Mouse (Mus musculus): ENCODE measurements around the gene Zscan21. TPM values are rescaled to one million over a fixed set of nuclear protein-coding genes. Genes with fewer than 3 reads are reported as not detected.

The Zscan21 gene
- polyA plus RNA-seq, 1 experiment from 2014 or later = 46.2 TPM

- Histone ChIP-seq H3K36me3 (peaks cover 27% of the 10 kb centered on the region), H3K9me3 (no peaks in the 10 kb centered on the region), H3K9ac (peak within 1 kb of the TSS; percentile 71), H3K27me3 (replicated peaks) (no peaks in the 10 kb centered on the region), H3K27ac (peak within 1 kb of the TSS; percentile 96), H3K4me1 (peaks cover 10% of the 10 kb centered on the region), H3K4me2 (peak within 1 kb of the TSS; percentile 87), H3K4me3 (replicated peaks) (peak within 1 kb of the TSS; percentile 73)
- WGBS = under 1% methylated on average over 54 of the region's 54 CpGs
- peak; percentile 91 for ATAC-seq (ENCODE audit: insufficient read depth, low FRiP score, low read depth)
These were observed 55.2 kb downstream of the Zscan21 start, which contains the start of the genes Ap4m1 and Mcm7 for GRCm38 (mm10) chr5:138171695-138172491. Gene Ap4m1 (plus strand): TSS chr5:138172002. Gene Mcm7 (minus strand): TSS chr5:138172422.

- no peak overlapping the region for H3K9ac ChIP-seq
- H3K27me3 ChIP-seq (replicated peaks) = no peaks in the 10 kb centered on the region
- H3K4me3 ChIP-seq (replicated peaks) = peak overlapping the region; percentile 73; the same call in 1 of the 2 replicates
- peaks cover 10% of the 10 kb centered on the region for H3K4me1 ChIP-seq
- peak overlapping the region; percentile 87; the same call in 1 of the 2 replicates for H3K4me2 ChIP-seq
- WGBS = 73% methylated on average over 3 of the region's 3 CpGs
- no peaks in the 10 kb centered on the region for H3K9me3 ChIP-seq
- ATAC-seq (ENCODE audit: insufficient read depth, low FRiP score, low read depth) = no peak
- no peak overlapping the region for H3K27ac ChIP-seq
- peaks cover 27% of the 10 kb centered on the region for H3K36me3 ChIP-seq
These were observed 56.5 kb downstream of the Zscan21 start for GRCm38 (mm10) chr5:138173217-138173616.

MicroRNAs within 50 kb of the gene (microRNA counts, 519-probe panel; counts per million panel counts)
- microRNA mmu-miR-106b (3,399 counts per million, percentile 86 among the panel's probes with 10 or more counts), microRNA mmu-miR-25 (4,110 counts per million, percentile 96 among the panel's probes with 10 or more counts), microRNA mmu-miR-93 (3,346 counts per million, percentile 85 among the panel's probes with 10 or more counts)

Small RNA genes lying within 50 kb of the gene (microRNA-seq; reads per million reads assigned to microRNA genes)
- gene Mir106b (5,824 reads per million, percentile 91 among the genes with 10 or more reads in this experiment), gene Mir25 (556 reads per million, percentile 69 among the genes with 10 or more reads in this experiment), gene Mir93 (10,271 reads per million, percentile 95 among the genes with 10 or more reads in this experiment)

Other genes with a start within 250 kb of the Zscan21 start
- gene Pilrb2, start 245.1 kb upstream of the Zscan21 start, polyA plus RNA-seq (2015; fragmentation: Nextera tagmentation; extraction: Ambion mirVana) = 1.4 and 1.6 TPM in 2 replicates
- 9.3 and 10.4 TPM in 2 replicates for gene Cyp3a13, start 195.3 kb upstream of the Zscan21 start, polyA plus RNA-seq (2015; fragmentation: Nextera tagmentation; extraction: Ambion mirVana)
- 0.62 and 0.94 TPM in 2 replicates for gene Gjc3, start 153.8 kb upstream of the Zscan21 start, polyA plus RNA-seq (2015; fragmentation: Nextera tagmentation; extraction: Ambion mirVana)
- 0.43 and 0.46 TPM in 2 replicates for gene Azgp1, start 135.4 kb upstream of the Zscan21 start, polyA plus RNA-seq (2015; fragmentation: Nextera tagmentation; extraction: Ambion mirVana)
- not detected in 2 replicates for gene Smok3a, start 95.6 kb upstream of the Zscan21 start, polyA plus RNA-seq (2015; fragmentation: Nextera tagmentation; extraction: Ambion mirVana)
- not detected in 2 replicates for gene Smok3b, start 95.5 kb upstream of the Zscan21 start, polyA plus RNA-seq (2015; fragmentation: Nextera tagmentation; extraction: Ambion mirVana)
- gene Smok3c, start 63.7 kb upstream of the Zscan21 start, polyA plus RNA-seq (2015; fragmentation: Nextera tagmentation; extraction: Ambion mirVana) = not detected in 2 replicates
- gene Zkscan1, start 31.8 kb upstream of the Zscan21 start, polyA plus RNA-seq (2015; fragmentation: Nextera tagmentation; extraction: Ambion mirVana) = 13.6 and 14.8 TPM in 2 replicates
- 17.5 and 18.1 TPM in 2 replicates for gene Zfp113, start 38.8 kb downstream of the Zscan21 start, polyA plus RNA-seq (2015; fragmentation: Nextera tagmentation; extraction: Ambion mirVana)
- 270 and 287 TPM in 2 replicates for gene Cops6, start 44.2 kb downstream of the Zscan21 start, polyA plus RNA-seq (2015; fragmentation: Nextera tagmentation; extraction: Ambion mirVana)
- 23.4 and 23.9 TPM in 2 replicates for gene Ap4m1, start 55.1 kb downstream of the Zscan21 start, polyA plus RNA-seq (2015; fragmentation: Nextera tagmentation; extraction: Ambion mirVana)
- gene Mcm7, start 55.5 kb downstream of the Zscan21 start, polyA plus RNA-seq (2015; fragmentation: Nextera tagmentation; extraction: Ambion mirVana) = 150 and 155 TPM in 2 replicates
- gene Taf6, start 70.5 kb downstream of the Zscan21 start, polyA plus RNA-seq (2015; fragmentation: Nextera tagmentation; extraction: Ambion mirVana) = 71.3 and 73.7 TPM in 2 replicates
- 44.4 and 48.0 TPM in 2 replicates for gene Cnpy4, start 70.6 kb downstream of the Zscan21 start, polyA plus RNA-seq (2015; fragmentation: Nextera tagmentation; extraction: Ambion mirVana)
- gene Mblac1, start 77.4 kb downstream of the Zscan21 start, polyA plus RNA-seq (2015; fragmentation: Nextera tagmentation; extraction: Ambion mirVana) = 8.1 and 9.4 TPM in 2 replicates
- not detected in 2 replicates for gene Nxpe5, start 109.0 kb downstream of the Zscan21 start, polyA plus RNA-seq (2015; fragmentation: Nextera tagmentation; extraction: Ambion mirVana)
- 71.9 and 74.1 TPM in 2 replicates for gene Lamtor4, start 138.6 kb downstream of the Zscan21 start, polyA plus RNA-seq (2015; fragmentation: Nextera tagmentation; extraction: Ambion mirVana)
- 5.5 and 6.1 TPM in 2 replicates for gene BC037034, start 147.1 kb downstream of the Zscan21 start, polyA plus RNA-seq (2015; fragmentation: Nextera tagmentation; extraction: Ambion mirVana)
- gene Gal3st4, start 155.9 kb downstream of the Zscan21 start, polyA plus RNA-seq (2015; fragmentation: Nextera tagmentation; extraction: Ambion mirVana) = 1.9 and 2.0 TPM in 2 replicates
- 0.13 and 0.17 TPM in 2 replicates for gene Gm43720, start 163.1 kb downstream of the Zscan21 start, polyA plus RNA-seq (2015; fragmentation: Nextera tagmentation; extraction: Ambion mirVana)
- 14.3 and 19.8 TPM in 2 replicates for gene Gpc2, start 163.1 kb downstream of the Zscan21 start, polyA plus RNA-seq (2015; fragmentation: Nextera tagmentation; extraction: Ambion mirVana)
- gene Stag3, start 163.3 kb downstream of the Zscan21 start, polyA plus RNA-seq (2015; fragmentation: Nextera tagmentation; extraction: Ambion mirVana) = 3.2 and 3.7 TPM in 2 replicates
- gene Pvrig, start 225.1 kb downstream of the Zscan21 start, polyA plus RNA-seq (2015; fragmentation: Nextera tagmentation; extraction: Ambion mirVana) = 0.36 and 0.44 TPM in 2 replicates